ENCODE assay signal across 18 mouse cellular contexts in genomic region chr5:92871048-92871447, GRCm38 (mm10).
DNase-seq lines count a peak whose midpoint lies in the region; ATAC-seq and TF ChIP-seq lines count a peak whose summit lies in the region.
"Had no signal": no experiment of that assay in that cellular context is flagged by ENCODE, and none has a peak within 500 bp of the region (broad histone marks: within the 10 kb centered on the region; RNA-seq: fewer than 3 reads in every experiment).

No protein-coding gene starts in this region.

- H3K36me3 ChIP-seq in kidney, adult 2 months (ENCODE audit: control insufficient read depth, insufficient read depth, low read length): no peaks in the 10 kb centered on the region; the same call in 1 of the 2 replicates
- no peaks in the 10 kb centered on the region for H3K36me3 ChIP-seq in kidney, embryonic 16.5 days (ENCODE audit: insufficient read depth, low read length)
- no peaks in the 10 kb centered on the region; the same call in 1 of the 2 replicates for H3K36me3 ChIP-seq in intestine, embryonic 16.5 days (ENCODE audit: control insufficient read depth, insufficient read depth, low read length)
- peaks cover 10% of the 10 kb centered on the region; the same call in 1 of the 2 replicates for H3K36me3 ChIP-seq in midbrain, embryonic 10.5 days
- H3K36me3 ChIP-seq: embryonic facial prominence, embryonic 10.5 days; heart, embryonic 15.5 days had no signal

- peaks cover 11% of the 10 kb centered on the region for H3K4me1 ChIP-seq in kidney, adult 2 months (ENCODE audit: control insufficient read depth, insufficient read depth, low read length)
- peaks cover 7% of the 10 kb centered on the region; the same call in 1 of the 2 replicates for H3K4me1 ChIP-seq in kidney, embryonic 16.5 days (ENCODE audit: insufficient read depth, low read length)
- H3K4me1 ChIP-seq in intestine, embryonic 16.5 days (ENCODE audit: control insufficient read depth, insufficient read depth, low read length): no peaks in the 10 kb centered on the region
- peaks cover 5% of the 10 kb centered on the region; the same call in 1 of the 2 replicates for H3K4me1 ChIP-seq in midbrain, embryonic 10.5 days
- H3K4me1 ChIP-seq: forebrain, embryonic 13.5 days had no signal

- no peak overlapping the region for H3K9ac ChIP-seq in kidney, embryonic 16.5 days (replicated peaks; ENCODE audit: low read length)
- H3K9ac ChIP-seq in intestine, embryonic 16.5 days (ENCODE audit: low read depth, low read length): no peak overlapping the region
- H3K9ac ChIP-seq: forebrain, embryonic 13.5 days; forebrain, postnatal 0 days; heart, embryonic 15.5 days had no signal

- H3K27me3 ChIP-seq in kidney, adult 2 months (replicated peaks; ENCODE audit: control insufficient read depth, insufficient read depth, low read length): no peaks in the 10 kb centered on the region
- H3K27me3 ChIP-seq in kidney, embryonic 16.5 days (ENCODE audit: insufficient read depth, low read length): no peaks in the 10 kb centered on the region
- H3K27me3 ChIP-seq in intestine, embryonic 16.5 days (replicated peaks; ENCODE audit: control insufficient read depth, insufficient read depth, low read length): no peaks in the 10 kb centered on the region
- H3K27me3 ChIP-seq in midbrain, embryonic 10.5 days (ENCODE audit: low read depth, poor library complexity, severe bottlenecking): no peaks in the 10 kb centered on the region
- H3K27me3 ChIP-seq: forebrain, embryonic 13.5 days; heart, embryonic 15.5 days had no signal

- TF ChIP-seq CTCF in kidney, adult 2 months (conservative IDR thresholded peaks at IDR 0.05; ENCODE audit: insufficient read depth, insufficient read length, low read depth, low read length): no peak

- DNase-seq in kidney, adult 2 months: peak; percentile 77
- peak; percentile 25 to 52 for DNase-seq in kidney, postnatal 25 days
- no peak for DNase-seq in retina, embryonic 14.5 days (ENCODE audit: low spot score)
- DNase-seq in midbrain, embryonic 10.5 days (ENCODE audit: low spot score): no peak
- DNase-seq: adrenal gland, adult 8-10 months; adrenal gland, postnatal 36 days; cerebellum, adult 2 months; cerebellum, postnatal 10 days; forebrain, postnatal 0 days; gastrocnemius, postnatal 14 days; heart, adult 2 months; heart, postnatal 14 days had no signal

- no peaks in the 10 kb centered on the region for H3K9me3 ChIP-seq in kidney, embryonic 16.5 days (ENCODE audit: low read length)
- H3K9me3 ChIP-seq in intestine, embryonic 16.5 days (ENCODE audit: control insufficient read depth, low read length): no peaks in the 10 kb centered on the region; the same call in 1 of the 2 replicates
- H3K9me3 ChIP-seq in midbrain, embryonic 10.5 days (replicated peaks): no peaks in the 10 kb centered on the region
- H3K9me3 ChIP-seq: embryonic facial prominence, embryonic 10.5 days; forebrain, embryonic 13.5 days; heart, embryonic 15.5 days had no signal

- no peak overlapping the region for H3K27ac ChIP-seq in kidney, adult 2 months (ENCODE audit: insufficient read depth, low read depth, low read length)
- H3K27ac ChIP-seq in kidney, embryonic 16.5 days (ENCODE audit: low read length): no peak overlapping the region
- H3K27ac ChIP-seq in intestine, embryonic 16.5 days (ENCODE audit: low read length): no peak overlapping the region
- no peak overlapping the region for H3K27ac ChIP-seq in midbrain, embryonic 10.5 days (replicated peaks)
- H3K27ac ChIP-seq: embryonic facial prominence, embryonic 10.5 days; forebrain, embryonic 13.5 days; heart, adult 2 months; heart, embryonic 15.5 days had no signal

- 17% methylated on average over 3 of the region's 3 CpGs for WGBS in kidney, adult 2 months
- 29% methylated on average over 3 of the region's 3 CpGs for WGBS in kidney, embryonic 16.5 days
- WGBS in intestine, embryonic 16.5 days: 23% methylated on average over 3 of the region's 3 CpGs
- WGBS in midbrain, embryonic 10.5 days: 59% methylated on average over 3 of the region's 3 CpGs

- ATAC-seq in kidney, embryonic 16.5 days (ENCODE audit: low FRiP score, low TSS enrichment): no peak
- ATAC-seq in intestine, embryonic 16.5 days: peak; percentile 51; the same call in 1 of the 2 replicates
- ATAC-seq: forebrain, embryonic 13.5 days; forebrain, postnatal 0 days had no signal

- no peak overlapping the region for H3K4me3 ChIP-seq in kidney, adult 2 months (ENCODE audit: insufficient read depth, low read depth, low read length)
- H3K4me3 ChIP-seq in kidney, embryonic 16.5 days (ENCODE audit: low read length): no peak overlapping the region
- no peak overlapping the region for H3K4me3 ChIP-seq in intestine, embryonic 16.5 days (ENCODE audit: low read length)
- H3K4me3 ChIP-seq in midbrain, embryonic 10.5 days: no peak overlapping the region
- H3K4me3 ChIP-seq: embryonic facial prominence, embryonic 10.5 days; forebrain, embryonic 13.5 days; heart, adult 2 months; heart, embryonic 15.5 days had no signal

- H3K4me2 ChIP-seq in kidney, embryonic 16.5 days (replicated peaks; ENCODE audit: low read depth, low read length): no peak overlapping the region
- H3K4me2 ChIP-seq in intestine, embryonic 16.5 days (ENCODE audit: low read depth, low read length): no peak overlapping the region
- H3K4me2 ChIP-seq: forebrain, embryonic 13.5 days; heart, embryonic 11.5 days; heart, embryonic 15.5 days had no signal

- TF ChIP-seq POLR2A in kidney, adult 2 months (IDR thresholded peaks at IDR 0.05; ENCODE audit: low read depth, low read length): no peak

Comparison
In these comparisons a context has a peak if more than half of its experiments do, and no peak if none do; other contexts are left out.
1. DNase-seq: peak in kidney, adult 2 months (single experiment) and kidney, postnatal 25 days (2 of 2); none in retina, embryonic 14.5 days (single experiment) and midbrain, embryonic 10.5 days (single experiment).